15 mouse cellular contexts compared by ENCODE assay signal in the genomic region with DNA sequence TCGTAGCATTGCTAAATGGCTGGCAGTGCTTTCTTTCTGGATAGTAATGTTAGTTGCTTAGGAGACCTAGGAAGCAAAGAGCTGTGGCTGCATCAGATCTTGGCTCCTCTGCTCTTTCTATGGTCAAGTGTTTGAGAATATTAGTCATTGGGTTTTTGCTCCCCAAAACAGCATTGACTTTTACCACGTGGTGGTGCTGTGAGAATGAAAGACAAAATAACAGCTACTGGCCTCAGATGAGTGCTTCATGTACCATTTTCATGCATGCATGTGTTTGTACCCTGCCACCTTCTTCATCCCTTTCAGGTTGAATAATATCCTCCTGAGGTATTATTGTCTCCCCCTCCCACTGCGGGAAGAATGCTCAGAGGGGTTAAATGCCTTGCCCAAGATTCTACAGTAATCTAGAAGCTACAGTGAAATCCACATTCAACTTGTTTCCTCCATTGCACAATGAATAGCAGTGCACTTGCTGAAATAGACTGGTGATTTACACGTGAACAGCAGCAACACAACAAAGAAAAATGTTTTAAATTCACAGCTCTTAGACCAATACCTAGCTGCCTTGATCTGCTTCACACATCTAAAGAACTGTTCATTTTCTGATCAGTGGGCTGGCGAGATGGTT.
DNase-seq lines count a peak whose midpoint lies in the region; ATAC-seq and TF ChIP-seq lines count a peak whose summit lies in the region.
"Had no signal": no experiment of that assay in that cellular context is flagged by ENCODE, and none has a peak within 500 bp of the region (broad histone marks: within the 10 kb centered on the region; RNA-seq: fewer than 3 reads in every experiment).

No protein-coding gene starts in this region.

- intact Hi-C loops in left cerebral cortex, adult 2 months (cut with DNase I): no loop called here

- H3K36me3 ChIP-seq in CH12.LX (replicated peaks in 1 of 2; ENCODE audit: control insufficient read depth in 1 of 2, insufficient read depth in 1 of 2, low read length in 1 of 2): no peaks in the 10 kb centered on the region
- H3K36me3 ChIP-seq in stomach, postnatal 0 days (ENCODE audit: control insufficient read depth, insufficient read depth, low read length): no peaks in the 10 kb centered on the region
- H3K36me3 ChIP-seq in forebrain, embryonic 13.5 days (ENCODE audit: poor library complexity, severe bottlenecking): 0 out of 2 replicates have a peak, but pooled peaks cover 4% of the 10 kb centered on the region
- H3K36me3 ChIP-seq: heart, embryonic 12.5 days; hindbrain, embryonic 10.5 days; midbrain, embryonic 15.5 days; neural tube, embryonic 12.5 days had no signal

- TF ChIP-seq POLR2A in CH12.LX (IDR thresholded peaks at IDR 0.05; ENCODE audit: low read depth, low read length): no peak

- peaks cover 0 to 4% of the 10 kb centered on the region in 2 experiments; a peak in 1 of 4 replicates for H3K4me1 ChIP-seq in CH12.LX (ENCODE audit: control insufficient read depth in 1 of 2, insufficient read depth in 2 of 2)
- H3K4me1 ChIP-seq in stomach, postnatal 0 days (replicated peaks; ENCODE audit: control insufficient read depth, insufficient read depth): no peaks in the 10 kb centered on the region
- H3K4me1 ChIP-seq in forebrain, embryonic 13.5 days: no peaks in the 10 kb centered on the region
- H3K4me1 ChIP-seq: forebrain, embryonic 15.5 days; heart, embryonic 12.5 days; hindbrain, embryonic 10.5 days; midbrain, embryonic 15.5 days; neural tube, embryonic 12.5 days had no signal

- TF ChIP-seq EP300 in CH12.LX (IDR thresholded peaks at IDR 0.05; ENCODE audit: low read length): no peak
- TF ChIP-seq EP300 in stomach, postnatal 0 days (optimal IDR thresholded peaks at IDR 0.05): no peak

- no peak overlapping the region for H3K4me2 ChIP-seq in CH12.LX (ENCODE audit: insufficient read depth, low read depth, poor library complexity, severe bottlenecking)
- H3K4me2 ChIP-seq in stomach, postnatal 0 days (replicated peaks; ENCODE audit: low read depth): no peak overlapping the region
- no peak overlapping the region for H3K4me2 ChIP-seq in forebrain, embryonic 13.5 days
- H3K4me2 ChIP-seq: forebrain, embryonic 15.5 days; heart, embryonic 12.5 days; midbrain, embryonic 15.5 days; neural tube, embryonic 12.5 days had no signal

- ATAC-seq in stomach, postnatal 0 days (ENCODE audit: low FRiP score, low TSS enrichment): no peak
- ATAC-seq in forebrain, embryonic 13.5 days: no peak
- ATAC-seq: forebrain, embryonic 15.5 days; midbrain, embryonic 15.5 days had no signal

- peak; percentile 2 for TF ChIP-seq CTCF in left cerebral cortex, adult 2 months (IDR thresholded peaks at IDR 0.05)
- peak in 1 of 2 experiments; percentile 79; a peak in 2 of 4 replicates for TF ChIP-seq CTCF in CH12.LX (conservative IDR thresholded peaks at IDR 0.05 in 1 of 2, IDR thresholded peaks at IDR 0.05 in 1 of 2; ENCODE audit: low read depth in 2 of 2, low read length in 2 of 2)
- peak; percentile 60 for TF ChIP-seq CTCF in stomach, postnatal 0 days (IDR thresholded peaks at IDR 0.05; ENCODE audit: low read depth)

- peak; percentile 78 for TF ChIP-seq RAD21 in CH12.LX (IDR thresholded peaks at IDR 0.05; ENCODE audit: low read depth, low read length)

- no peak overlapping the region for H3K9ac ChIP-seq in CH12.LX (ENCODE audit: insufficient read depth, low read depth)
- no peak overlapping the region for H3K9ac ChIP-seq in stomach, postnatal 0 days (ENCODE audit: low read length)
- no peak overlapping the region for H3K9ac ChIP-seq in forebrain, embryonic 13.5 days
- H3K9ac ChIP-seq: forebrain, embryonic 15.5 days; heart, embryonic 12.5 days; midbrain, embryonic 15.5 days; neural tube, embryonic 12.5 days had no signal

- H3K79me2 ChIP-seq in CH12.LX (replicated peaks; ENCODE audit: control insufficient read depth, extremely low read depth, insufficient read depth, poor library complexity, severe bottlenecking): no peaks in the 10 kb centered on the region

- dilution Hi-C loops in CH12.LX (cut with MboI; ENCODE audit: extremely low pct_ligation_motif_present, extremely low pct_unique_long_range_greater_than_20kb, low sequenced_read_pairs): no loop called here

- H3K27ac ChIP-seq in left cerebral cortex, adult 2 months: no peak overlapping the region; the same call in 1 of the 2 replicates
- no peak overlapping the region for H3K27ac ChIP-seq in CH12.LX (ENCODE audit: insufficient read depth, low read depth)
- H3K27ac ChIP-seq in stomach, postnatal 0 days (replicated peaks): no peak overlapping the region
- H3K27ac ChIP-seq in forebrain, embryonic 13.5 days: no peak overlapping the region
- H3K27ac ChIP-seq: forebrain, embryonic 15.5 days; gastrocnemius, adult 2 months; hindbrain, embryonic 10.5 days; midbrain, embryonic 15.5 days; neural tube, embryonic 12.5 days had no signal

- no peak overlapping the region for H3K4me3 ChIP-seq in left cerebral cortex, adult 2 months
- no peak overlapping the region for H3K4me3 ChIP-seq in CH12.LX (replicated peaks in 1 of 3; ENCODE audit: low read depth in 2 of 3, low read length in 2 of 3, poor library complexity in 1 of 3)
- H3K4me3 ChIP-seq in stomach, postnatal 0 days (ENCODE audit: low read depth, low read length): no peak overlapping the region
- no peak overlapping the region for H3K4me3 ChIP-seq in forebrain, embryonic 13.5 days
- H3K4me3 ChIP-seq: forebrain, embryonic 15.5 days; gastrocnemius, adult 2 months; heart, embryonic 12.5 days; hindbrain, embryonic 10.5 days; midbrain, embryonic 15.5 days; neural tube, embryonic 12.5 days had no signal

- no peak for DNase-seq in left cerebral cortex, adult 2 months (ENCODE audit: extremely low spot score in 1 of 2, low spot score in 2 of 2)
- DNase-seq in left cerebral cortex, adult 11 months (ENCODE audit: low spot score): no peak
- peak; percentile 39 for DNase-seq in CH12.LX (ENCODE audit: extremely low read depth)
- peak; percentile 26 for DNase-seq in brain, adult 2 months (ENCODE audit: low read depth, low spot score)
- DNase-seq in stomach, postnatal 0 days (ENCODE audit: low spot score): no peak
- DNase-seq in spleen, adult 12 weeks (ENCODE audit: low spot score): no peak
- DNase-seq: cerebellum, adult 11-12 months; gastrocnemius, adult 2 months; kidney, adult 8-10 months had no signal

- H3K9me3 ChIP-seq in CH12.LX (replicated peaks; ENCODE audit: low read length): no peaks in the 10 kb centered on the region
- no peaks in the 10 kb centered on the region for H3K9me3 ChIP-seq in stomach, postnatal 0 days (ENCODE audit: control insufficient read depth, low read length)
- H3K9me3 ChIP-seq in forebrain, embryonic 13.5 days (replicated peaks): no peaks in the 10 kb centered on the region
- H3K9me3 ChIP-seq: forebrain, embryonic 15.5 days; heart, embryonic 12.5 days; hindbrain, embryonic 10.5 days; midbrain, embryonic 15.5 days; neural tube, embryonic 12.5 days had no signal

- H3K27me3 ChIP-seq in CH12.LX (replicated peaks): no peaks in the 10 kb centered on the region
- no peaks in the 10 kb centered on the region for H3K27me3 ChIP-seq in stomach, postnatal 0 days (ENCODE audit: control insufficient read depth, insufficient read depth, low read length)
- H3K27me3 ChIP-seq in forebrain, embryonic 13.5 days: no peaks in the 10 kb centered on the region
- H3K27me3 ChIP-seq: forebrain, embryonic 15.5 days; heart, embryonic 12.5 days; midbrain, embryonic 15.5 days; neural tube, embryonic 12.5 days had no signal

- in situ Hi-C loops in CH12.LX (cut with MboI; ENCODE audit: low pct_ligation_motif_present, low pct_unique_long_range_greater_than_20kb, low sequenced_read_pairs): no loop called here

- WGBS in stomach, postnatal 0 days: 74% methylated on average over 5 of the region's 5 CpGs
- 73% methylated on average over 5 of the region's 5 CpGs for WGBS in forebrain, embryonic 13.5 days

TF ChIP-seq in CH12.LX, 34 proteins besides CTCF, POLR2A, EP300 and RAD21 (continues in another document):
- TF ChIP-seq ETS1 (conservative IDR thresholded peaks at IDR 0.05; ENCODE audit: low read depth, low read length) (no peak), HCFC1 (IDR thresholded peaks at IDR 0.05; ENCODE audit: low read depth, low read length) (no peak), ZKSCAN1 (IDR thresholded peaks at IDR 0.05; ENCODE audit: borderline replicate concordance, low read depth, low read length) (no peak), NRF1 (IDR thresholded peaks at IDR 0.05; ENCODE audit: low read depth, low read length) (no peak), ZMIZ1 (IDR thresholded peaks at IDR 0.05; ENCODE audit: low read depth, low read length) (no peak), JUN (IDR thresholded peaks at IDR 0.05; ENCODE audit: insufficient read depth, low read depth, low read length) (no peak), MXI1 (IDR thresholded peaks at IDR 0.05; ENCODE audit: low read depth, low read length) (no peak), MAZ (IDR thresholded peaks at IDR 0.05; ENCODE audit: low read depth, low read length) (no peak), E2F4 (IDR thresholded peaks at IDR 0.05; ENCODE audit: insufficient replicate concordance, low read depth, low read length) (no peak), IRF4 (IDR thresholded peaks at IDR 0.05; ENCODE audit: low read depth, low read length) (0 out of 2 replicates have a peak, but pooled peaks have one; percentile 15), SMC3 (IDR thresholded peaks at IDR 0.05; ENCODE audit: low read depth, low read length) (peak; percentile 78), MAX (IDR thresholded peaks at IDR 0.05; ENCODE audit: low read length) (peak; percentile 86), ZNF384 (IDR thresholded peaks at IDR 0.05; ENCODE audit: low read depth, low read length) (no peak), CHD1 (IDR thresholded peaks at IDR 0.05; ENCODE audit: low read depth, low read length) (no peak), USF1 (IDR thresholded peaks at IDR 0.05; ENCODE audit: low read depth, low read length) (no peak), BHLHE40 (IDR thresholded peaks at IDR 0.05; ENCODE audit: low read depth, low read length) (no peak), UBTF (IDR thresholded peaks at IDR 0.05; ENCODE audit: low read depth, low read length) (no peak), TCF12 (IDR thresholded peaks at IDR 0.05; ENCODE audit: low read depth, low read length) (no peak), NELFE (IDR thresholded peaks at IDR 0.05; ENCODE audit: low read depth, low read length) (0 out of 2 replicates have a peak, but pooled peaks have one; percentile 18), ZC3H11A (IDR thresholded peaks at IDR 0.05; ENCODE audit: low read depth, low read length) (peak; percentile 46; the same call in 1 of the 2 replicates), JUND (conservative IDR thresholded peaks at IDR 0.05; ENCODE audit: low read depth, low read length) (0 out of 2 replicates have a peak, but pooled peaks have one; percentile 9), RCOR1 (conservative IDR thresholded peaks at IDR 0.05; ENCODE audit: low read depth, low read length) (no peak), KAT2A (IDR thresholded peaks at IDR 0.05; ENCODE audit: insufficient replicate concordance, low read length) (no peak), POLR2AphosphoS2 (IDR thresholded peaks at IDR 0.05; ENCODE audit: low read depth, low read length) (no peak), MAFK (IDR thresholded peaks at IDR 0.05; ENCODE audit: insufficient replicate concordance, low read length) (no peak)

Comparison
In these comparisons a context has a peak if more than half of its experiments do, and no peak if none do; other contexts are left out.
1. DNase-seq: peak in CH12.LX (single experiment) and brain, adult 2 months (single experiment); none in left cerebral cortex, adult 2 months (0 of 2), left cerebral cortex, adult 11 months (single experiment), stomach, postnatal 0 days (single experiment) and spleen, adult 12 weeks (single experiment).